Mouse (Mus musculus): ENCODE measurements around the gene Spn. TPM values are rescaled to one million over a fixed set of nuclear protein-coding genes. Genes with fewer than 3 reads are reported as not detected.

The Spn gene
- polyA plus RNA-seq, 1 experiment, result 3.7 TPM

- 80% methylated on average over 12 of the region's 12 CpGs for WGBS
- DNase-seq (ENCODE audit: low read depth, low spot score), result no peak
Observed at GRCm38 (mm10) chr7:127112251-127112841, 25.3 kb downstream of the Spn start.

- DNase-seq (ENCODE audit: low read depth, low spot score), result no peak
- WGBS, result 36% methylated on average over 6 of the region's 6 CpGs
Observed at GRCm38 (mm10) chr7:127111461-127111860, 26.2 kb downstream of the Spn start.

- 38% methylated on average over 18 of the region's 18 CpGs for WGBS
- no peak for DNase-seq (ENCODE audit: low read depth, low spot score)
Observed at GRCm38 (mm10) chr7:127110239-127111007, 27.2 kb downstream of the Spn start.

DNA sequence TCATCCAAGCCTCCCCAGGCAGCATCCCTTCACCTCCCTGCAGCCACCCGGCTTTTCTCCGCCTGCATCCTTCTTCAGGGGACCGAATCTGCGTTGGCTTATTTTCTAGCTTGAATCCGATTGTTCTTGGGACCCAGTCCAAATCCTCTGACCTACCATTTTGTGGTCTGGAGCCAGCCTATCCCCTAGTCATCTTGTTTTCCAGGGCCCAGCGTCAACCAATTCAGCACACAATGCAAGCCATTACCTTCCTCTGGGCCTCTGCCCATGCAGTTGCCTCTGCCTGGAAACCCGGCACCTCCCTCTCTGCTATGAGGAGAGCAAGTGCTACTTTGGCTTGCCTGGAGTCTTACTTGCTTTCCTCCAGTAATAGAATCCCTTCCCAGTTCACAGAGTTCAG lies 32.1 kb downstream of the Spn start:
- DNase-seq (ENCODE audit: low read depth, low spot score), result no peak
- 74% methylated on average over 7 of the region's 7 CpGs for WGBS

- peak; percentile 86 for DNase-seq (ENCODE audit: low read depth, low spot score)
- 18% methylated on average over 17 of the region's 17 CpGs for WGBS
Observed at GRCm38 (mm10) chr7:127104560-127105332, 32.9 kb downstream of the Spn start.

GRCm38 (mm10) chr7:127103960-127104359 lies 33.7 kb downstream of the Spn start:
- no peak for DNase-seq (ENCODE audit: low read depth, low spot score)
- WGBS, result 65% methylated on average over 6 of the region's 6 CpGs

- DNase-seq (ENCODE audit: low read depth, low spot score), result no peak
Observed at GRCm38 (mm10) chr7:127102148-127102547, 35.5 kb downstream of the Spn start.

DNA sequence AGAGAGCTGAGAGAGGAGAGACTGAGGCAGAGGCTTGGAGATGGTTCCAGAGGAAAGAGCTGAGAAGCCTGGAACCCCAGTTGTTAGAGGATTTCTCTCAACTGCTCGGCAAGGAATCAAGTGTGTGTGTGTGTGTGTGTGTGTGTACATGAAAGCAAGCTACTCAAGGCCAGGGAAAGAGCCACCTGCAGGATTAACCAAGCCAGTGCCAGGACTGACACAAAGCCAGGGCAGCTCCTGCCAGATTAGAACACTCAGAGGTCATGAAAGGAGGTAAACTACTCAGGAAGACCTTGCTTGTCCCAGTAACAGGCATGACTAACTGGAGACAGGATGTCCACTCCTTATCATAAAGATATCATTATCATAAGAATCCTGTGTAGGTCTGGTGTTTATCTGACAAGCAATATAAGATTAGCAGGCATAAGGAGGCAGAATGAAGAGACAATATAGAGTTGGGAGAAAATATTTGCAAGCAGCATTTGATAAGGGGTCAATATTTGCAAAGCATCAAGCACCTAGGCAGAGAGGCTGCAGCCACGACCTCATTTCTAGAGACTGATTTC lies 36.1 kb downstream of the Spn start:
- 13% methylated on average over 2 of the region's 2 CpGs for WGBS

More at GRCm38 (mm10) chr7:127102148-127102547, 35.5 kb downstream of the Spn start:
- WGBS, result 86% methylated on average over 6 of the region's 6 CpGs

DNA sequence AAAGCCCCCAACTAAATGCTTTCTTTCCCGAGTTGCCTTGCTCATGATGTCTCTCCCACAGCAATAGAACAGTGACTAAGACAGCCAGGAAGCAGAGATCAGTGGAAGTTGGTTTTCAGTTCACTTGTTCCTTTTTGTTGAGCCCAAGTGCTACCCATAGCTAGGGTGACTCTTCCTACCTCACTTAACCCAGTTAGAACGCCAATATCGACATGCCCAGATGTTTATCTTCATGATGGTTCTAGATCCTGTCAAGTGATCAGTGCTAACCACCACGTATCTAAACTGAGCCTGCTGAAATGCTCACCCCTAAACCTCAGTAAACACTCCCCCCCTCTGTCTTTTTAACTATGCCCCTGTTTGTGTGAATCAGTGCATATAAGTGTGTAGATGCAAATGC lies 38.1 kb downstream of the Spn start:
- WGBS, result 80% methylated on average over 4 of the region's 4 CpGs
- no peak for DNase-seq (ENCODE audit: low read depth, low spot score)

More for the DNA sequence above, 36.1 kb downstream of the Spn start:
- DNase-seq (ENCODE audit: low read depth, low spot score), result no peak

GRCm38 (mm10) chr7:127098950-127099349 lies 38.7 kb downstream of the Spn start:
- DNase-seq (ENCODE audit: low read depth, low spot score), result no peak
- 90% methylated on average over 4 of the region's 4 CpGs for WGBS

- 87% methylated on average over 5 of the region's 5 CpGs for WGBS
Observed at GRCm38 (mm10) chr7:127098521-127098920, 39.1 kb downstream of the Spn start.

GRCm38 (mm10) chr7:127096456-127096855 lies 41.2 kb downstream of the Spn start:
- no peak for DNase-seq (ENCODE audit: low read depth, low spot score)
- WGBS, result 71% methylated on average over 7 of the region's 7 CpGs

More at GRCm38 (mm10) chr7:127098521-127098920, 39.1 kb downstream of the Spn start:
- no peak for DNase-seq (ENCODE audit: low read depth, low spot score)

DNA sequence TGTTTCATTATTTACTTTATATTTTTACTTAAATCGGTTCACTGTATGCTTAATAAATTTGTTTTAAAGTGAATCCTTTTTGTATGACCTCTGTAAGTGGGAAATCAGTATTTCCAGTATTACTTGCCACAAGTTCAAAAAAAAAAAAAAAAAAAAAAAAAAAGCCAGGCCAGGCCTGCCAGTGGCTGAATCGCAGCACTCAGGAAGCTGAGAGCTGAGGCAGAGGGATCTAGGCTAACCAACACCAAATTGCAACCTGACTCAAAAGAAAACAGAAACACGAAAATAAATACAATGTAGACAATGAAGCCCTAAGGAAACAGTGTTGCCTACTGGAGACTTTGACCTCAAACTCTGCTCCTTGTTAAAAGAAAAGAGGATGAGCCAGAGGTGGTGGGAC lies 43.7 kb downstream of the Spn start:
- 54% methylated on average over 3 of the region's 3 CpGs for WGBS
- no peak for DNase-seq (ENCODE audit: low read depth, low spot score)

DNA sequence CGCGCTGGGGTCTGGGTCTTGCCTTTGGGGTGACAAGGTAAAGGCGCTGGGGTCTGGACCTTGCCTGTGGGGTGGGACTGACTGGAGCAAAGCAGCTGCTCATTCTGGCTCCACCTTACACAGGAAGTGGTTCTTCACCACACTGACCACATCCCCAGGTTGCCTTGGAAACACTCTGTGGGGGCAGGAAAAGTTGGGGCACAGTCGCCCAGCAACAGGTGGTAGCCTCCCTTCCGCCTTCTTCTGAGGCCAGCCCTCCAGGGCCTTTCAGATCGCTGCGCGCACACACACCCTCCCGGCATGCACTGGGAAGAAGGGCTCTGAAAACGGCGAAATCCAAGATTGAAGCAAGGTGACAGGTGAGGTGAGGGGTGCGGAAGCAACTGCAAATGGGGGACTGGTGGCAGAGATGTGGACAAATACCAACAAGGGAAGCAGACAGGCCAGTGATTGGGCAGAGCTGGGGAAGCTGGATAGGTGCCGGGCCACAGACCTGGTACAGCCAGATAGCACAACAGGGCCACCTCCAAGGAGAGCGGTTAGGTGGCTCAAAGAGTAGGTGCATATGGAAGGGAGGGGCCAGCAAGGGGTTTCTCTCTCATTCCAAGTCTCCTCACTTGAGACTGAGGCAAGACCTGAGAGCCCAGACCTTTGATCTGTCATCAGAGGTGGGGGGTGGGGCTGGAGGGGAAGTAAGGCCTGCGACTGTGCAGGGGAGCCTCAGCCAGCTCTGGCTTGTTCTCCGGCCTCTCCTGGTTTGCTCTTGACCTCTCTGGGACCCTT lies 46.3 kb downstream of the Spn start, which contains the start of gene AI467606:
Gene AI467606 (plus strand): TSS at position 246 of the 783 bp plus-strand sequence.
- 73% methylated on average over 16 of the region's 16 CpGs for WGBS
- no peak for DNase-seq (ENCODE audit: low read depth, low spot score)

GRCm38 (mm10) chr7:127090154-127091113 lies 47.2 kb downstream of the Spn start:
- DNase-seq (ENCODE audit: low read depth, low spot score), result no peak

DNA sequence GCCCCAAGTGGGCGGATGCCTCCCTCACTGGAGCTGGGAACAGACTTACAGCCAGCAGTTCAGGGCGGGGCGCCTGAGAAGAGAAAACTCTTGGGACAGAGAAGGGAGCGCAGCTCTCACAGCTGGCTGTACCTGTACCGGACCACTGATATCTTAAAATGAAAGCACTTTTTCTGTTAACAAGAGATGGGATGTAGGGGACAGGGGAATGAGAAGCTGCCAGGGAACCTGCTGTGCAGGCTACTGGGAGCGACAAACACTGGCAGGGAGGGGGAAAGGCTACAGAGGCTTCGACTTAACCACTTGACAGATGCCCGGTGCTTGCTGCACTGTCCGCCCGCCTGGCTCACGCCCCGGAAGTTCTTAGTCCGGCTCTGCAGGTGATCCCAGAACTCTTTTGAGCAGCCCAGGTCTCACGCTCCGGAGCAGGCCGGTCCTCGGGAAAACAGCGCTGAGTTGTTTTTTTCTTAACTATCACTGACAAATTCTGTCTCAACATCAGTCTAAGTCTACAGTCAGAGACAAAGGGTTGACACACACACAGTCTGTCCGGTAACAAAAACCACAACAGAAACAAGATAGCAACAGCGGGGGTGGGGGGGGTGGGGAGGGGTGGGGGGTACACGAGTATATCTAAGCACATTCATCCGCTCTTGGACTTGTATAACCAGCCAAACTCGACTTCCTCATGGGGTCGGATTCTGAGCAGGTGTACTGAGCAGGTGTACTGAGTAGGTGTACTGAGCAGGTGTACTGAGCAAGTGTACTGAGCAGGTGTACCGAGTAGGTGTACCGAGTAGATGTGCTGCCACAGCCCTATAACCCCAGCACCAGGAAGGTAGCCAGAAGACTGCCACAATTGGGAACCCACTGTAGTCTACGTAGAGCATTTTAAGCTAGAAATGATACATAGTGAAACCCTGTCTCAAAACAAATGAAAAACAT lies 48.5 kb downstream of the Spn start:
- DNase-seq (ENCODE audit: low read depth, low spot score), result no peak
- 12% methylated on average over 27 of the region's 27 CpGs for WGBS

More at GRCm38 (mm10) chr7:127090154-127091113, 47.2 kb downstream of the Spn start:
- WGBS, result 91% methylated on average over 20 of the region's 20 CpGs

DNA sequence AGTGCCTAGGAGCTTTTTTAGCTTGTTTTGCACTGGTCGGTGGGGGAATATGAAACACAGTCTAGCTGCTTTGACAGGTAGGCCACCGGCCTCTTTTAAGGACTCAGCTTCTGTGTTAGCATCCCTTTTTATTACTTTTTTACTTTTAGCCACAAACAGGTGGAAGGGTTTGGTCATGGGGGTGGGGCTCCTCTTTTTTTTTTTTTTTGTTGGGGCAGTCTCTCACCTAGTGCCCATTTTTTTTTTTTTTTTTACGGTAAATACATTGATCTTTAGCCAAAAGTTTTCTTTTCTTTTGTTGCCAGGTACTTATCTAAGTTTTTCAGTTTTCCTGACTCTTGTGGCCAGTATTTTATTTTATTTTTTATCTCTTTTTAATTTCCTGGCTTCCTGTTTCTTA lies 49.5 kb downstream of the Spn start:
- no peak for DNase-seq (ENCODE audit: low read depth, low spot score)
- 44% methylated on average over 3 of the region's 3 CpGs for WGBS

Data from large intestine, adult 2 months (tissue).